Mouse (Mus musculus): ENCODE measurements around the gene Sf1.

The Sf1 gene

GRCm38 (mm10) chr19:6426703-6427500 lies 63.4 kb downstream of the Sf1 start:
- in situ Hi-C loops (cut with MboI; ENCODE audit: low pct_unique_long_range_greater_than_20kb in 1 of 2, low sequenced_read_pairs in 2 of 2, unreplicated experiment in 1 of 2) = no loop called here
